Mouse (Mus musculus) C2C12 (cell line): ENCODE results near the gene Prss46. TPM values are rescaled to one million over a fixed set of nuclear protein-coding genes. Genes with fewer than 3 reads are reported as not detected.
A peak's percentile ranks its signal among the peaks of the same experiment; 100 is the strongest.

Experiments used
- H3K27me3 ChIP-seq: one replicate; pipeline ENCODE4 v1.6.1; 2011; ENCODE audit not compliant: control insufficient read depth, insufficient read depth, insufficient read length
- H3K36me3 ChIP-seq: one replicate; pipeline ENCODE4 v1.6.1; 2011; ENCODE audit not compliant: control insufficient read depth, insufficient read depth
- H3K4me3 ChIP-seq: one replicate; pipeline ENCODE4 v1.5.1; 2011; ENCODE audit warnings: mild to moderate bottlenecking, control low read depth; ENCODE audit not compliant: poor library complexity, insufficient read depth, severe bottlenecking
- H3K79me2 ChIP-seq: one replicate; pipeline ENCODE4 v1.6.1; 2011; ENCODE audit not compliant: control insufficient read depth, insufficient read depth
- H3K79me3 ChIP-seq: one replicate; pipeline ENCODE4 v1.6.1; 2011; ENCODE audit warnings: low read depth, control low read depth
- H3ac ChIP-seq: one replicate; pipeline ENCODE3; 2011; ENCODE audit warnings: low read depth; ENCODE audit not compliant: control insufficient read depth, insufficient read length
- CEBPB ChIP-seq: IDR thresholded peaks from one replicate; pipeline ENCODE4 v1.6.1; 2011; ENCODE audit warnings: low read depth, mild to moderate bottlenecking, control low read depth, moderate library complexity
- CTCF ChIP-seq: IDR thresholded peaks from one replicate; pipeline ENCODE4 v1.5.1; 2011; ENCODE audit not compliant: control insufficient read depth, insufficient read depth, insufficient read length
- FOSL1 ChIP-seq: IDR thresholded peaks from one replicate; pipeline ENCODE4 v1.8.0; 2011; ENCODE audit warnings: mild to moderate bottlenecking, low read length; ENCODE audit not compliant: poor library complexity, insufficient read depth, severe bottlenecking
- MAX ChIP-seq: IDR thresholded peaks from one replicate; pipeline ENCODE4 v1.6.1; 2011; ENCODE audit warnings: mild to moderate bottlenecking, control low read depth
- MYOD1 ChIP-seq: IDR thresholded peaks from one replicate; pipeline ENCODE4 v1.6.1; 2011; ENCODE audit warnings: low read depth; ENCODE audit not compliant: control insufficient read depth, insufficient read length
- MYOG ChIP-seq: IDR thresholded peaks from one replicate; pipeline ENCODE4 v1.6.1; 2011; ENCODE audit not compliant: control insufficient read depth, insufficient read length; ENCODE audit errors: extremely low read depth
- USF1 ChIP-seq: IDR thresholded peaks from one replicate; pipeline ENCODE4 v1.6.1; 2011; ENCODE audit warnings: low read depth, mild to moderate bottlenecking, control low read depth, moderate library complexity
- polyA plus RNA-seq: library from polyadenylated mRNA; unstranded; fragments of >200 nt; fragmentation: generic; extraction: Trizol; gene quantifications from one replicate; pipeline ENCODE4 v1.2.1, GENCODE M21; 2012; ENCODE audit warnings: missing spikeins

Gene Prss46
- polyA plus RNA-seq, 1 experiment = 0.12 TPM

- H3K79me2 ChIP-seq = no peaks in the 10 kb centered on the region
- H3K79me3 ChIP-seq = no peaks in the 10 kb centered on the region
- TF ChIP-seq MYOG (no peak), CTCF (no peak), MAX (no peak), MYOD1 (no peak), CEBPB (no peak), USF1 (no peak), FOSL1 (no peak)
- H3K4me3 ChIP-seq = no peak overlapping the region
- peaks cover 5% of the 10 kb centered on the region for H3K27me3 ChIP-seq
- H3ac ChIP-seq = no peak overlapping the region
- no peaks in the 10 kb centered on the region for H3K36me3 ChIP-seq
These were observed 12.6 kb downstream of the Prss46 start for GRCm38 (mm10) chr9:110856920-110857319.

GRCm38 (mm10) chr9:110857781-110858472, 13.6 kb downstream of the Prss46 start, which contains the start of gene Prss50:
Prss50 (plus strand) TSS chr9:110857967.
- Histone ChIP-seq H3K36me3 (no peaks in the 10 kb centered on the region), H3K4me3 (no peak within 1 kb of the TSS), H3ac (no peak within 1 kb of the TSS), H3K79me2 (no peaks in the 10 kb centered on the region), H3K79me3 (no peaks in the 10 kb centered on the region), H3K27me3 (peaks cover 5% of the 10 kb centered on the region)
- TF ChIP-seq MYOD1 (no peak), MAX (no peak), CEBPB (no peak), MYOG (no peak), CTCF (no peak), USF1 (no peak), FOSL1 (no peak)

- Histone ChIP-seq H3K4me3 (no peak overlapping the region), H3K79me3 (no peaks in the 10 kb centered on the region), H3ac (no peak overlapping the region), H3K79me2 (no peaks in the 10 kb centered on the region), H3K36me3 (no peaks in the 10 kb centered on the region), H3K27me3 (peaks cover 5% of the 10 kb centered on the region)
- TF ChIP-seq CEBPB (no peak), MYOG (no peak), FOSL1 (no peak), MAX (no peak), USF1 (no peak), MYOD1 (no peak), CTCF (no peak)
These were observed 14.2 kb downstream of the Prss46 start for GRCm38 (mm10) chr9:110858523-110858922.

- Histone ChIP-seq H3K27me3 (peaks cover 5% of the 10 kb centered on the region), H3K36me3 (no peaks in the 10 kb centered on the region)
- TF ChIP-seq CTCF = no peak
- TF ChIP-seq CEBPB = no peak
- TF ChIP-seq FOSL1 = no peak
- no peak for TF ChIP-seq MYOG
- TF ChIP-seq MYOD1 = no peak
- no peak for TF ChIP-seq MAX
- no peak for TF ChIP-seq USF1
These were observed 14.8 kb downstream of the Prss46 start for GRCm38 (mm10) chr9:110858967-110859596.

GRCm38 (mm10) chr9:110871030-110871429, 26.7 kb downstream of the Prss46 start:
- Histone ChIP-seq H3K79me3 (no peaks in the 10 kb centered on the region), H3ac (no peak overlapping the region), H3K79me2 (no peaks in the 10 kb centered on the region), H3K27me3 (peaks cover 13% of the 10 kb centered on the region), H3K36me3 (no peaks in the 10 kb centered on the region), H3K4me3 (no peak overlapping the region)
- TF ChIP-seq USF1 (no peak), CTCF (peak; percentile 61)

More at GRCm38 (mm10) chr9:110858967-110859596, 14.8 kb downstream of the Prss46 start:
- H3K4me3 ChIP-seq = no peak overlapping the region
- H3K79me3 ChIP-seq = no peaks in the 10 kb centered on the region
- no peak overlapping the region for H3ac ChIP-seq
- no peaks in the 10 kb centered on the region for H3K79me2 ChIP-seq
